Mouse (Mus musculus): Measurements from ENCODE around the gene Nos2.

Gene Nos2

GRCm38 (mm10) chr11:78920411-78920939 lies at the start of gene Nos2:
Nos2 (plus strand) TSS chr11:78920787.
- DNase-seq (ENCODE audit: low read depth), result no peak

- no peak for DNase-seq (ENCODE audit: low read depth)
These were observed 49.7 kb upstream of the Nos2 start for GRCm38 (mm10) chr11:78870891-78871290.

GRCm38 (mm10) chr11:78872782-78873181 lies 47.8 kb upstream of the Nos2 start:
- peak; percentile 59 for DNase-seq (ENCODE audit: low read depth)

GRCm38 (mm10) chr11:78879727-78880126 lies 40.9 kb upstream of the Nos2 start:
- no peak for DNase-seq (ENCODE audit: low read depth)

- no peak for DNase-seq (ENCODE audit: low read depth)
These were observed 33.9 kb upstream of the Nos2 start for GRCm38 (mm10) chr11:78886693-78887092.

- peak; percentile 94 for DNase-seq (ENCODE audit: low read depth)
These were observed 33.2 kb upstream of the Nos2 start for GRCm38 (mm10) chr11:78887102-78887971.

GRCm38 (mm10) chr11:78889156-78889555 lies 31.4 kb upstream of the Nos2 start:
- DNase-seq (ENCODE audit: low read depth), result no peak

- DNase-seq (ENCODE audit: low read depth), result no peak
These were observed 24.0 kb upstream of the Nos2 start for GRCm38 (mm10) chr11:78896357-78897123.

- DNase-seq (ENCODE audit: low read depth), result no peak
These were observed 5.1 kb upstream of the Nos2 start for GRCm38 (mm10) chr11:78915473-78915872.

GRCm38 (mm10) chr11:78916410-78916809 lies 4.2 kb upstream of the Nos2 start:
- no peak for DNase-seq (ENCODE audit: low read depth)

- no peak for DNase-seq (ENCODE audit: low read depth)
These were observed 842 bp upstream of the Nos2 start for GRCm38 (mm10) chr11:78919745-78920144.

GRCm38 (mm10) chr11:78922678-78923407 lies 2.3 kb downstream of the Nos2 start:
- no peak for DNase-seq (ENCODE audit: low read depth)

GRCm38 (mm10) chr11:78924111-78924510 lies 3.5 kb downstream of the Nos2 start:
- DNase-seq (ENCODE audit: low read depth), result no peak

GRCm38 (mm10) chr11:78924916-78925315 lies 4.3 kb downstream of the Nos2 start:
- DNase-seq (ENCODE audit: low read depth), result no peak

- no peak for DNase-seq (ENCODE audit: low read depth)
These were observed 8.8 kb downstream of the Nos2 start for GRCm38 (mm10) chr11:78929345-78929744.

- DNase-seq (ENCODE audit: low read depth), result no peak
These were observed 13.7 kb downstream of the Nos2 start for GRCm38 (mm10) chr11:78934307-78934706.

- no peak for DNase-seq (ENCODE audit: low read depth)
These were observed 14.1 kb downstream of the Nos2 start for GRCm38 (mm10) chr11:78934727-78935126.

GRCm38 (mm10) chr11:78935178-78935577 lies 14.6 kb downstream of the Nos2 start:
- no peak for DNase-seq (ENCODE audit: low read depth)

- DNase-seq (ENCODE audit: low read depth), result no peak
These were observed 22.5 kb downstream of the Nos2 start for GRCm38 (mm10) chr11:78943083-78943482.

- DNase-seq (ENCODE audit: low read depth), result peak; percentile 56
These were observed 29.8 kb downstream of the Nos2 start for GRCm38 (mm10) chr11:78950365-78950764.

- no peak for DNase-seq (ENCODE audit: low read depth)
These were observed 31.9 kb downstream of the Nos2 start for GRCm38 (mm10) chr11:78952467-78952866.

GRCm38 (mm10) chr11:78956260-78956659 lies 35.7 kb downstream of the Nos2 start:
- DNase-seq (ENCODE audit: low read depth), result no peak

Data from fibroblast of lung, adult 2 months (primary cell).